Mouse (Mus musculus): ENCODE measurements around the gene P2rx7. TPM values are rescaled to one million over a fixed set of nuclear protein-coding genes. Genes with fewer than 3 reads are reported as not detected.

P2rx7 gene
- 2.1 and 2.9 TPM in 2 replicates for total RNA-seq (2015; ENCODE audit: low replicate concordance)
- 1.8 and 2.1 TPM in 2 replicates for total RNA-seq (2017; ENCODE audit: low replicate concordance)

DNA sequence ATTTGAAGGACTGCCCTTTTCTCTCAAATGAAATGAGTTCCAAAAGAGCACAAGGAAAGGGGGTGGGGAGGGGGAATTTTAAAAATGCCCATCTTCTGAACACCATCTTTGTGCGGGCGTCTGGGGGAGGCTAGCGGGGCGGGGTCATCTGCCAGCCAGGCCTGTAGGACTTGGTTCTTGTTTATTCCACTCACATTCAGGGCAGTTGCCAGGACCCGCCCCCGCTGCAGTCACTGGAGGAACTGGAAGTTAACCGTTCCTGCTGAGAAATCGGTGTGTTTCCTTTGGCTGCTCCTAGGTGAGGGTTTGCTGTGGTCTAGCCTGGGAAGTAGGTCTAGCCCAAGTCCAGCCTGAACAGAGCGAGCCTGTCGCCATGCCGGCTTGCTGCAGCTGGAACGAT is at the start of gene P2rx7:
Gene P2rx7, plus strand, starts transcription at position 211 of the 400 bp plus-strand sequence.
- ATAC-seq (replicated peaks; ENCODE audit: low FRiP score, poor library complexity, severe bottlenecking), result no peak

DNA sequence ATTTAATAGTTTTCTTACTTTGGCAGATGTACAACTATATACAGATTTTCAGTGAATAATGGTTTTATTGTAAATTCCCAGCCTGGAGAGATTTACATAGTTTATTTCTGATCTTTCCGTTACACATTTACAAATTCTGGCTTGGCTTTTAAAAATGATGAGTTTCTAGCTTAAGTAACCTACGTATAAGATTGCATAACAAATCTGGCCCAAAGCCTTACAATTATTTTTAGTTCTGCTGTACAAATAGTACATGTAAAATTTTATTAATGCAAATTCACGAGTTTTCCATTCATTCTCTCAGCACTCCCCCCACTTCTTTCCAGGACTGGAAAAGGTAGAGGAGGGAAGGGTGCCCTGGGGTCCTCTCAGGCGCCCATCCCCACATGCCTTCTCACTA is 48.2 kb upstream of the P2rx7 start:
- ATAC-seq (replicated peaks; ENCODE audit: low FRiP score, poor library complexity, severe bottlenecking), result no peak

DNA sequence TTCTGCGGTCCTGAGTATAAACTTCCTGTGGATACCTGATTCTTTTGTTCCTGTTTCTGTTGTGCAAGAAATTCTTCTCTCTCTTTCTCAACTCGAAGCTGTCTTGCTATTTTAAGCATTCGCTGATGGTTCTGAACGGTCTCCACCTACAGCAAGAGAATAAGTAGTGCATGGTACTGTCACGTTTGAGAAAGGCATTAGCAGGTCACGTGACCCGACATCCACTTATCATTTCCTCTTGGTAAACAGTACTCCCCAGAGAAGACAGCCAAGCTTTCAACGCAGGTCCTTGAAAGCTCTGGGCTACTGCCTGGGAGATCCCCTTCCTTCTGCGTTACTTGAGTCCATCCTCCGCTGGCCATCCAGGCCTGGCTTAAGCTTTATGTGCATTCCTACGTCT is 41.5 kb upstream of the P2rx7 start:
- no peak for ATAC-seq (replicated peaks; ENCODE audit: low FRiP score, poor library complexity, severe bottlenecking)

DNA sequence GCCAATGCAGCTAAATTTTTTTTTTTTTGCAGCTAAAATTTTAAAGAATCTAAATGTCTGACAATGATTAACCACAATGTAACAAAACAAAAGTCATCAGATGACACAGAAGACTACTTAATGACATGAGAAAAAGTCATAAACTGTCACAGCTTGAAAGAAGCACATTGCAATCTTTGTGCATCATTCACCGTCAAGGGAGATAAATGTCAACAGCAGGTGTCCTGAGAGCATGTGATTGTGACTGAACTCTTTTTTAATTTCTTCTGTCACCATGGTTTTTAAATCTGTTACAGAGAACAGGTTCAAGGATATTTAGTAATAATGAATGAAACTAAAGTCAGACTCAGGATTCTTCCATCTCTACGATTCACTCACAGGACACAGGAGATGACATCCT is 38.8 kb upstream of the P2rx7 start:
- ATAC-seq (replicated peaks; ENCODE audit: low FRiP score, poor library complexity, severe bottlenecking), result no peak

DNA sequence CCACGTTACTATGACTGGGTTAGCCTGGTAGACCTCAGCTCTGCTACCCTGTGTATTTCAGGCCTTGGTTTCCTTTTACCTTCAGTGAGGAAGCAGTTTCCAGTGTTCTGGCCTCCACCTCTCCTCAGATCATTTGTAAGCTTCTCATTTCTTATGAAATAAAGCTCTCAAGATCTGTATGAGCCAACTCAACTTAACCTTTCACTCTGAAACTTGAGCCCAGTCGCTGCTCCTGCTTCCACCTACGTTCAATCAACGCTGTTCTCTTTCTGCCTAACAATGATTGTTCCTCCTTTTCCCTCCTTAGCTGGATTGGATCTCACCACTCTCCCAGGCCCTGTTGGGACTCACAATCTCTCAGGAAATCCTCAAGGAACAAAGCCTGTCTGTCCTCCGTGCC is 32.1 kb upstream of the P2rx7 start:
- ATAC-seq (replicated peaks; ENCODE audit: low FRiP score, poor library complexity, severe bottlenecking), result no peak

DNA sequence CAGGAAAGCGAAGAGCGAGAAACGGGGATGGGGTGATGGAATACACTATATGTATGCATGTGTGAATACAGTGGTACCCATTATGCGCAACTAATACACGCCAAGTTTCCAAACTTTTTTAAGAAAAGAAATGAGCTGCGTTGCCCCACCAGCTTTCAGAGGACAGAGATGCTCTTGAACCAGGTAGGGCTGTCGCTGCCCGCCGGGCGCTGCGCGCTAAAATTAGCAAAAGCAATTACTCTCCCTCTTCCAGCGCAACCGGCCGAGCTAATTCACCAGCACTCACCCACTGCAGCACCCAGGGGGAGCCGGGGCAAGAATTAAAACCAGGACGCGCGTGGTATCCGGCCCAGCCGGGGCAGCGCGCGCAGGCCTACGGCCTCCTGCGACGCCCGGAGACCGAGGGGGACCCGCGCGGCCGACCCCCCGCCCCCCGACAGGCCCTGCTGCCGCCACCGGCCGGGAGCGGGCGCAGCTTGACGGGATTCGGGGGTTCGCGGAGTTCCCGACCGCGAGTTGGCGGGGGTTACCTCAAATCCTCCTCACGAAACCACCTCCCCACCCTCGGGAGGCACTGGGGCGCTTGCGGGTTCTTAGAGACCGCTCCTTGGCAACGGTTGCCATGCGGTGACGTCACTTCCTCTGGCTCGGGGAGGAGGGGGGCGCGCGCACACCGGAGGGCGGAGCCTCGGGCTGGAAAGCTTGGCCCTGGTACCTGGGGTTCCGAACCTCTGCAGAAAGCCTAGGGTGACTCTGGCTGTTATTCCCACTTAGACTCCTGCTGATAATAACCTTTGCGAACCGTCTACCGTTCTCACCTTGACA is 29.6 kb upstream of the P2rx7 start, which contains the start of gene Ift81:
Gene Ift81, minus strand, starts transcription at position 611 of the 825 bp plus-strand sequence.
- ATAC-seq (replicated peaks; ENCODE audit: low FRiP score, poor library complexity, severe bottlenecking), result peak; percentile 56; the same call in 1 of the 2 replicates

DNA sequence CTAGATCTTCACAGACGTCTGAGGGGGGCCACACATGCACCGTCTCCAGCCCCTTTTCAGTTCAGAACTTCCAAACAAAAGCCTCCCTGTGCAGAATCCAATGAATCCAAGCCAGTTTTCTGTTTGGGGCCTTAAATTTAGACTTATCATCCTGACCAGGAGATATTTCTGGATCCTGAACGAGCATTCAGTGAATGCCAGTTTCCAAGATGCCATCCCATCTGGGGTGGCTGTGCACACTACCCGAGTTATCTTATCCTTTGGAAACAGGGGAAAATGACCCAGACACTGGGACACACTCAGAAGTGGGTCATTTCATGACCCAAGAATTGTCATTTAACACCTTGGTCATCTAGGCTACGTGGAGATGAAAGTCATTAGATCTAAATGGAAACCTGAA is 26.0 kb upstream of the P2rx7 start:
- no peak for ATAC-seq (replicated peaks; ENCODE audit: low FRiP score, poor library complexity, severe bottlenecking)

DNA sequence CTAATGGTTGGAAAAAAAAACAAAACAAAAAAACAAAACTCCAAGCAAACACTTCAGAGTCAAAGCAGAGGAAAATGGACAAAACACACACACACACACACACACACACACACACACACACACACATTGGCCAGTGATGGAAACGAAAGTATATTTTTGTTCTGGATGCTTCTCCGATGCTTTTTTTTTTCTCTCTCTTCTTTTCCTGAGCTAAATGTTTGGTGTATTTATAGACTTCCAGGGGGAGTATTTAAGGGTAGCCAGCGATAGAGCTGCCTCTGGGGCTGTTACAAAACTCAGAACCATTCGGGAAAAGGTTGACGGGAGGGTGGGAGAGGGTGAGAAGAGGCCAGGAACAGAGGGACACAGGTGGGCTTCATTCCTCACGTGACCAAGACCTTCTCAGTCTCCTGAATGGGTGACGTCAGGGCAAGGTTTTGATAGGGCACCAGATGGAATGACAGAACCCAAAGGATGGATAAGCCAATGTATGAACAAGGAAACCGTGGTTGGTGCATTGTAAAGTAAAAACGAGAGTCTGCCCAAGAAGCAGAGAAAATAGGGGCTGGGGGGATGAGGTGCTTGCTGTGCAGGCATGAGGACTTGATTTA is 23.9 kb upstream of the P2rx7 start:
- no peak for ATAC-seq (replicated peaks; ENCODE audit: low FRiP score, poor library complexity, severe bottlenecking)

DNA sequence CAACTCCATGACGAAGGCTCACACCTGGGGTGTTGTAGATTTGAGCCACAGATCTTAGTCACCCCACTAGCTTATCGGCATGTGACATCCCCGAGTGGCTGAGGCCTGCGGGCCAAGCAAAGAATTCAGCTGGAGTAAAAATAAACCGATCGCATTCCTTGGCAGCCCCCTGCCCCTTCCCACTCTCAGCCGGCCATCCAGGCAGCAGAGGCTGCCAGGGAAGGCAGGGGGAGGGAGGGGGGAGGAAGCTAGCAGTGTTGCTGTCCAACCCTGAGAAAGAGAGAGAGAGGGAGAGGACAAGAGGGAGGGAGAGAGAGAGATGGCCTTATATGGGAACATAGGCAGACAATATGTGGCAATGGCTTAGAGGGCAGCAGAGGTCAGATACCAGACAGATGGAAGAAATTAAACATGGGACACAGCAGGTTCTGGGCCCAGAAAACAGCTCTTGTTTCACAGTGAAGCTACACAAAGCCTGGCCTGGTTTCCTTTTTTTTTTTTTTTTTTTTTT is 22.3 kb upstream of the P2rx7 start:
- ATAC-seq (replicated peaks; ENCODE audit: low FRiP score, poor library complexity, severe bottlenecking), result no peak

DNA sequence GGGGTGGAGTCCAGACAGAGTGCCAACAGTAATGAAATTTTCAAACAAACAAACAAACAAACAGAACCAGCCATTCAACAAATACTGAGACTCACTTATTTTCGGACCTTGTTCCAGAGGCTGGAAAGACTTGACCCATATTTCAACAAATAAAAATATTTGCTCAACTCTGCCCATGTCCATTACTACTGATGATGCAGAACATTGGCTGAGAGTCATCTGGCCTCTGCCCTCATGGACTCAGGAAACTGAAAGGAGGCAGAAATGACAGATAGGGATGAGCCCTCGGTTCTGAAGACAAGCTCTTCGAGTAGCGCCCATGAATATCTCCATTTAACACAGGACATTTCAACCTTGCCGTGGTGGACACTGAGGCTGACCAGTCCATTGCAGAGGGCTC is 21.2 kb upstream of the P2rx7 start:
- ATAC-seq (replicated peaks; ENCODE audit: low FRiP score, poor library complexity, severe bottlenecking), result no peak

DNA sequence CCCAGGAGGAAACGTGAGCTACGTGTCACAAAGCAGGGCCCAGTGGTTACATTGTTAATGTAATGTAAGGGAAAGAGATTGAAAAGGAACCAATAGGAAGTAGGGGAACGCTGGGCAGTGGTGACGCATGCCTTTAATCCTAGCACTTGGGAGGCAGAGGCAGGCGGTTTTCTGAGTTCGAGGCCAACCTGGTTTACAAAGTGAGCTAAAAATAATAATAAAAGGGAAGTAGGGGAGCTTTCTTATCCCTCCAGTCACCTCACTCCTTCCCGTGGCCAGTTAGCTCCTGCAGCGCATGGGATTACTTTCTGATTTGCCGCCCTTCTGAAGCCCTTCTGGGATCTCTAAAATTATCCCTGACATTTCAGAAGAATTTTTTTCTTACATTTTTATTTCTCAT is 19.9 kb upstream of the P2rx7 start:
- ATAC-seq (replicated peaks; ENCODE audit: low FRiP score, poor library complexity, severe bottlenecking), result no peak

DNA sequence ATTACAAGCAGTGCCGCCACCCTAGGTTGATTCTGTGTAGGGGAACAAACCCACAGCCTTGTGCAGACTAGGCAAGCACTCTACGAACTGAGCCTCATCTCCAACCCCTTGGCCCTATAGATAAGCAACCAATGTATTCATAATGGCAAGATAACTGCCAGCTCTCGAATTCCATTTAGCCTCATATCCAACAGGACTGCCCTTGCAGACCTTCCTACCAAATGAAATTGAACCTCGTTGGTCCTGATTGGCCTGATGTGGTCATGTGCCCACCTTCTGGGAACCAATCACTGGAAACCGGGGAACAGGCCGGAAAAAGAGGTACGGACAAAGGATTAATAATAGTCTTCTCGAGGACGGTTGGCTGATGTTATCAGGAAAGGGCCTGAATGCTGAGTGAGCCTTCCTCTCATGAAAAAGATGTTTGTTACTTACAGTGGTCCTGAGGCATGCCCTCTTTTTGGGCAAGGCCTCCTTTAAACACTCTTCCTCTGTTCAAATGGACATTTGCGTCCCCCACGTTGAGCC is 18.7 kb upstream of the P2rx7 start:
- no peak for ATAC-seq (replicated peaks; ENCODE audit: low FRiP score, poor library complexity, severe bottlenecking)

DNA sequence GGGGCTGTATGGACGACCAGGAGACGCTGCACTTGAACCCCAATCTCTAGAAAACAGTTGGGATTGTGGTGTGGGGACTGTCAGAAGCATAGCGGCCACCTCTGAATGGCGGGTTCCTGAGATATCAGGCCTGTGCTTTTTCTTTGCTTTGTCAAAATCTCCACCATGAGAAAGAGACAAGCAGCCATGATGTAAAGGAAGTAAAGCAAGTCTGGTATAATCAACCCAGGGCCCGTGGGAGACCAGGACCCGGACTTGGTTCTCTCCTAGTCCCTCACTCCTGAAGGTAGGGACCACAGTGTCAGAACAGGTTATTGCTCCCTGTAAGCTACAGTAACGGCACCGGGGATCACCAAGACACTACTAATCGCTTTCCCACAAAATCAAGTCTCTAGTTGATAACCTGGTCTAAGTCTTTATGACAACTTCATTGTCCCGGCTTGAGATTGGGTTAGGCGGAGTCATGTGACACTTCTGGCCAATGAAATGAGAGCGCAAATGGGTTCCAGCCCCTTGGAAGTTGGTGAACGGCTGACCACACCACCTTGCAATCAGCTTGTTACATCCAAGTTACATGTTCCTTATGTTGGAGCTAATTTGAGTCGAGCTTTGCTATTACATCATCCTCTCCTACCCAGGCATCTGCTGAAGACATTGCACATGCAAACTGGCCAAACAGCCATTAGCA is 18.0 kb upstream of the P2rx7 start:
- no peak for ATAC-seq (replicated peaks; ENCODE audit: low FRiP score, poor library complexity, severe bottlenecking)

DNA sequence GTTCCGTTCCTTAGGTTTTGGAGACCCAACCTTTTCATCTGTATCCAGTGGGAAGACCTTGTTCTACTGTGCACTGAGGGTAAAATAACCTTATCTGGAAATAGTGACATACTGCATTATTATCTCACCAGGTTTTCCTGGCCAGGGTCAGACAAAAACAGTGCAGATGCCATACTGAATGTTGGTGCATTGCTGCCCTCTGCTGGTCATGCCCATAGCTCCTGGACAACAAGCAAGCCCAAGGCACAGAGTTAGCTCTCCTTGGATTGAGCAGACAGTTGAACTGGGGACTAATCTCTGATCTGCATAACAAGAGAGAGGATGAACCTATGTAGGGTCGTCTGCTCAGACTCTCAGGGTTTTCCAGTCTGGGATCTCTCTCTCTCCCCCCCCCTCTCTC is 16.5 kb upstream of the P2rx7 start:
- peak; percentile 76 for ATAC-seq (replicated peaks; ENCODE audit: low FRiP score, poor library complexity, severe bottlenecking)

DNA sequence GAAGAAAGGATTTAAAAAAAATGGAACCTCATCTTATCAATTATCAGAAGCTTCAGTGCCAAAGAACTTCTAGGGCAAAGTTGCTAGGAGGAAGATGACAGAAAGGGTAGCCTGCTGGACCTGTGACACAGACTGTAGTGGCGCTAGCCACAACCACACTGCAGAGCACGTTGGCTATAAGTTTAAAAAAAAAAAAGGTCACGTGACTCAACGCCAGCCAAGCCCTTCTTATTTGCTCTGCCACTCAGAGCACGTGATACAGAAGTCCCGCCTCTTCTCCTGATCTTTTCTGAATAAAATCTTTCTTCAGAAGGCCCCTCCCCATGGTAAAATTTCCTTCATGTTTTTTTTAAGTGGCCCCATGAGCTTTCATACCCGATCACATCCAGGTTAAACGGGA is 8.5 kb upstream of the P2rx7 start:
- ATAC-seq (replicated peaks; ENCODE audit: low FRiP score, poor library complexity, severe bottlenecking), result no peak

DNA sequence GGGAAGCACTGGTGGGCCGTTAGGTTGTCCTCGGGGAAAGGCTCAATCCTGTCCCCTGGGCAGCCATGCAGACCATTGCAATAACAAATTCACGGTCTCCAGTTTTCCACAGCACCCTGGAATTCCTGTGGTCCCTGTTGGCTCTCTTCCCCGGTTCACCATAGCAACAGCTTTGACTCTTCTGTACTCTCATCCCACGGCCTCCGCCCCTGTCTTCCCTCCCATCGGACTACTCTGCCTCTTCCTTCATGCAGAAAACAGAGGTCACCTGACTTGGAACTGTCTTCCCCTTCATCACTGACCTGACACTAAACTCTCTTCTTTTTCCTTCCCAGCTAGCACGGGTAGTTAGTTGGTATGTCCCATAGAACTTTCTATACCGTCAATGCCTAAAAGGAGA is 7.4 kb upstream of the P2rx7 start:
- ATAC-seq (replicated peaks; ENCODE audit: low FRiP score, poor library complexity, severe bottlenecking), result no peak

DNA sequence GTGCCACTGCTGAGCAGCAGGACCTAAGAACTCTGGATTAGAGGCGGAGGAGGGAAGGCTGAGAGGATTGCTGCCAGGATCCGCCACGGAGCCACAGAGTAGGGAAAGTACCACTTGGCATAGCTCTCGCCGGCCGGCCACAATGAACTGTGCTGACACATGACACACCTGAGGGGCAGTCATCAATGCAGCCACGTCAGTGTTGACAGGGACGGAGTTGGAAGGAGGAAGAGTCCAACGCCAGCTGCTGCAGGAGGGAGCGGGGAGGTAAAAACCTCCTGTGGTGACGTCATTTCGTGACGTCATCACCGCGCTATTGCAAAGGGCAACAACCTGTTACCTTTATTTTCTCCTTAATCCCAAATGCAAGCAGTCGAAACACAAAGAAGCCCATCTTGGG is 6.8 kb upstream of the P2rx7 start:
- ATAC-seq (replicated peaks; ENCODE audit: low FRiP score, poor library complexity, severe bottlenecking), result no peak

DNA sequence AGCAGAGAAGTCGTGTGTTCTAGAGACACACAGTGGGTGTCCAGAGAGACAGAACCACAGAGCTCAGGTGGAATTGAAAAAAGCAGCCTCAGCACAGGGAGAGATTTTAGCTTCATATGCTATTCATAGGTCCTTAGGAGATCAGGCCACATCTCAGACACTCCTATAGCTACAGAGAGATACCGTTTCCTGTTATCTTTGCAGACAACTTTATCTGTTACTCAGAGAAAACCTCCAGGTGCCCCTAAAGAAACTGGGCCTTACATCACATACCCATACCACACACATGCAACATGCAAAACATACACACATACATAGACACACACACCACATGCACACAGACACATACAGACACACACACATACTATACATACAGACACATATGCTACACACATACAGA is 5.4 kb upstream of the P2rx7 start:
- ATAC-seq (replicated peaks; ENCODE audit: low FRiP score, poor library complexity, severe bottlenecking), result no peak

DNA sequence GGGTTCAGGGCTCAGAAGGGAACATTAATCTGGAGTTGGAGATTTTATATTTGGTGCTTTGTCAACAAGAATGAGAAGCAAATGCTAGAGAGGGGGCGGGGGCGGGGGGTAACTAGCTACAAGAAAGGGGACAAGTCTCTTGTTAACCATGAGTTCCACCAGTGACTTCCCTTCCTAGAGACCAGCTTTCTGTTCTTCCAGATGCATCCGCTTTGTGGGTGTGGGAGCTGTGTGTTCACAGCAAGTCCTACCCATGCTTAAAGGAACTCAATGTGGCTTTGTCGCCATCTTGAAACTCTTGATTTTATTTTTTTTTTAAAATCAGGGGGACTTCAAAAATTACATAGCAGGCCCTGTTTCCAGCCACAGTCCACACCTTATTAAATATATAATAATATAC is 4.2 kb upstream of the P2rx7 start:
- no peak for ATAC-seq (replicated peaks; ENCODE audit: low FRiP score, poor library complexity, severe bottlenecking)

DNA sequence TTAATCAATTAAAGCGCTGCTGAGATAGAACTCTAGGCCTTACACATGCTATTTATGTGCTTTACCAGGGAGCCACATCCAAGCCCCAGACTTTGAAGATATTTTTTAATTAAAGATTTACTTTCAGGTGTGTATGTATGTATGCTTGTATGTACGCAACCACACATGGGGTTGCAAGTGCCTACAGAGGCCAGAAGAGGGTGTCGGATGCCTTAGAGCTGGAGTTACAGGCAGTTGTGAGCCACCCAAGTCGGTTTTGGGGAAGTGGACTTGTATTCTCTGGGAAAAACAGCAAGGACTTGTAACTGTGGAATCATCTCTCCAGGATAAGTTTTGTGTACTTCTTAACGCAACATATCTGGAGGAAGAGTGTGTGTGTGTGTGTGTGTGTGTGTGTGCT is 3.7 kb upstream of the P2rx7 start:
- no peak for ATAC-seq (replicated peaks; ENCODE audit: low FRiP score, poor library complexity, severe bottlenecking)

Measured in erythroblast, adult 5-6 weeks (primary cell).